ENCODE assay signal across 12 mouse cellular contexts in the genomic region with DNA sequence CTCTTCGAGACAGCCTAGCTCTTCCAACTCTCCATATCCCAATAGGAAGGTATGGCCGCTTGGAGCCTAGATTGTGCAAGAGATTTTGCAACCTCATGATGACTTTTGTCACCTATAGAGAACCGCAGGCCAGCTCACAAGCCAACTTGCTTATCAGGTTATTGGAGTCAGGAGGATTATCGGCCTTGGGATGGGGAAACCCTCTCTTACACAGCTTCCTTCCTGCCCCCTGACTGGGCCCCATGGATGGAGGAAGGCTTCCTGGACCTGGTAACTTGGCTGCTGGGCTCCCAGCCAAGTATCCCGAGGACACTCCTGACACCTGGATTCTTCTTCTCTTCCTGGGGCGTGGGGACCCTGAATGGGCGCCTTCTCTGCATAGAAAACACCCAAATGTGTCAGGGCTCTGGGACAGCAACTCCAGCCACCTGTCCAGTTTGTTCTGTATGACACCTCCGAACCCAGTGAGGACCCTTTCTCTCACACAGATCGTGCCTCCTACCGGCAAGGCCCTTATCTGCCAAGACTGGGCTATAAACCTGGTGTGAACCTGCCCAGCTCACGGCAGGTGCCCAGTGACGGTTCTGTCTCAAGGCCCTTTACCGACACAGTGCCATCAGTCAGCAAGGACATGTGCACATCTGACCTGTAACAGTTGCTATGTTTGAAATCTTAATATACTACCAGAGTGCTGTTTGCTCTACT. TPM values are rescaled to one million over a fixed set of nuclear protein-coding genes. Genes with fewer than 3 reads are reported as not detected.
DNase-seq lines count a peak whose midpoint lies in the region; ATAC-seq and TF ChIP-seq lines count a peak whose summit lies in the region.
"Had no signal": no experiment of that assay in that cellular context is flagged by ENCODE, and none has a peak within 500 bp of the region (broad histone marks: within the 10 kb centered on the region; RNA-seq: fewer than 3 reads in every experiment).

No protein-coding gene starts in this region.

- WGBS in lung, embryonic 14.5 days, result 47% methylated on average over 13 of the region's 13 CpGs
- 49% methylated on average over 13 of the region's 13 CpGs for WGBS in lung, adult 2 months
- WGBS in stomach, postnatal 0 days, result 45% methylated on average over 13 of the region's 13 CpGs
- WGBS in hindbrain, embryonic 12.5 days, result 77% methylated on average over 13 of the region's 13 CpGs

- peak; percentile 61 for DNase-seq in lung, embryonic 14.5 days
- DNase-seq in lung, adult 2 months, result no peak
- DNase-seq in liver, result peak; percentile 44
- peak; percentile 62 for DNase-seq in stomach, postnatal 0 days (ENCODE audit: low spot score)
- DNase-seq in adrenal gland, adult 2 months, result no peak
- DNase-seq: adrenal gland, postnatal 10 days; cerebellum, adult 9-10 months had no signal

- H3K4me1 ChIP-seq in lung, embryonic 14.5 days (ENCODE audit: insufficient read depth), result peaks cover 17% of the 10 kb centered on the region; the same call in 1 of the 2 replicates
- peaks cover 12% of the 10 kb centered on the region for H3K4me1 ChIP-seq in lung, adult 2 months (ENCODE audit: control insufficient read depth, insufficient read depth, low read length)
- H3K4me1 ChIP-seq in stomach, postnatal 0 days (replicated peaks; ENCODE audit: control insufficient read depth, insufficient read depth), result peaks cover 10% of the 10 kb centered on the region; the same call in 1 of the 2 replicates
- H3K4me1 ChIP-seq in hindbrain, embryonic 12.5 days, result peaks cover 15% of the 10 kb centered on the region

- H3K27ac ChIP-seq in lung, embryonic 14.5 days (ENCODE audit: low read depth), result no peak overlapping the region
- H3K27ac ChIP-seq in stomach, postnatal 0 days (replicated peaks), result peak overlapping the region; percentile 63
- no peak overlapping the region for H3K27ac ChIP-seq in hindbrain, embryonic 12.5 days
- H3K27ac ChIP-seq: forebrain, embryonic 12.5 days; layer of hippocampus, adult 2 months; neural tube, embryonic 12.5 days had no signal

- H3K9ac ChIP-seq in lung, embryonic 14.5 days, result no peak overlapping the region
- H3K9ac ChIP-seq in stomach, postnatal 0 days (ENCODE audit: low read length), result no peak overlapping the region
- H3K9ac ChIP-seq in hindbrain, embryonic 12.5 days, result no peak overlapping the region
- H3K9ac ChIP-seq: forebrain, embryonic 12.5 days; neural tube, embryonic 12.5 days had no signal

- no peak for ATAC-seq in lung, embryonic 14.5 days (ENCODE audit: insufficient read depth)
- ATAC-seq in hematopoietic stem cell, adult 5-6 weeks (replicated peaks in 1 of 2; ENCODE audit: insufficient read depth in 1 of 2, low FRiP score in 2 of 2, low TSS enrichment in 1 of 2, low read depth in 1 of 2, poor library complexity in 2 of 2, severe bottlenecking in 2 of 2), result peak; percentile 23 to 50; a peak in 2 of 4 replicates
- peak; percentile 71 for ATAC-seq in stomach, postnatal 0 days (ENCODE audit: low FRiP score, low TSS enrichment)
- no peak for ATAC-seq in hindbrain, embryonic 12.5 days (ENCODE audit: low FRiP score)

- 0 out of 2 replicates have a peak, but pooled peaks have one; percentile 7 for TF ChIP-seq CTCF in lung, embryonic 14.5 days (IDR thresholded peaks at IDR 0.05; ENCODE audit: low read depth)
- no peak for TF ChIP-seq CTCF in lung, adult 2 months (IDR thresholded peaks at IDR 0.05; ENCODE audit: insufficient read depth, low read length)
- peak; percentile 24; the same call in 1 of the 2 replicates for TF ChIP-seq CTCF in stomach, postnatal 0 days (IDR thresholded peaks at IDR 0.05; ENCODE audit: low read depth)

- H3K9me3 ChIP-seq in lung, embryonic 14.5 days (ENCODE audit: low read depth, low read length), result no peaks in the 10 kb centered on the region
- no peaks in the 10 kb centered on the region for H3K9me3 ChIP-seq in stomach, postnatal 0 days (ENCODE audit: control insufficient read depth, low read length)
- H3K9me3 ChIP-seq in hindbrain, embryonic 12.5 days (replicated peaks), result no peaks in the 10 kb centered on the region
- H3K9me3 ChIP-seq: forebrain, embryonic 12.5 days; neural tube, embryonic 12.5 days had no signal

- peak; percentile 88 for TF ChIP-seq EP300 in stomach, postnatal 0 days (optimal IDR thresholded peaks at IDR 0.05)

- no peak overlapping the region for H3K4me2 ChIP-seq in lung, embryonic 14.5 days
- no peak overlapping the region for H3K4me2 ChIP-seq in stomach, postnatal 0 days (replicated peaks; ENCODE audit: low read depth)
- H3K4me2 ChIP-seq in hindbrain, embryonic 12.5 days (replicated peaks), result no peak overlapping the region
- H3K4me2 ChIP-seq: forebrain, embryonic 12.5 days had no signal

- H3K27me3 ChIP-seq in lung, embryonic 14.5 days (ENCODE audit: insufficient read depth, low read length), result no peaks in the 10 kb centered on the region
- H3K27me3 ChIP-seq in stomach, postnatal 0 days (ENCODE audit: control insufficient read depth, insufficient read depth, low read length), result no peaks in the 10 kb centered on the region
- no peaks in the 10 kb centered on the region for H3K27me3 ChIP-seq in hindbrain, embryonic 12.5 days
- H3K27me3 ChIP-seq: forebrain, embryonic 12.5 days; neural tube, embryonic 12.5 days had no signal

- H3K4me3 ChIP-seq in lung, embryonic 14.5 days (ENCODE audit: low read depth, low read length), result no peak overlapping the region
- H3K4me3 ChIP-seq in lung, adult 2 months (replicated peaks; ENCODE audit: extremely low read depth, low read depth, low read length), result no peak overlapping the region
- H3K4me3 ChIP-seq in stomach, postnatal 0 days (ENCODE audit: low read depth, low read length), result no peak overlapping the region
- no peak overlapping the region for H3K4me3 ChIP-seq in hindbrain, embryonic 12.5 days
- H3K4me3 ChIP-seq: forebrain, embryonic 12.5 days; layer of hippocampus, adult 2 months; neural tube, embryonic 12.5 days had no signal

- TF ChIP-seq POLR2A in lung, adult 2 months (IDR thresholded peaks at IDR 0.05; ENCODE audit: borderline replicate concordance, extremely low read depth, low read depth, low read length), result no peak

- H3K36me3 ChIP-seq in lung, embryonic 14.5 days (ENCODE audit: insufficient read depth), result no peaks in the 10 kb centered on the region
- no peaks in the 10 kb centered on the region for H3K36me3 ChIP-seq in stomach, postnatal 0 days (ENCODE audit: control insufficient read depth, insufficient read depth, low read length)
- no peaks in the 10 kb centered on the region for H3K36me3 ChIP-seq in hindbrain, embryonic 12.5 days
- H3K36me3 ChIP-seq: forebrain, embryonic 12.5 days; neural tube, embryonic 12.5 days had no signal

RNA-seq across cellular contexts. Expression of a gene that starts 53.3 kb away (rescaled TPM):
- polyA plus RNA-seq in lung, embryonic 14.5 days (2014; fragmentation: Nextera tagmentation; extraction: Ambion mirVana), result 423 and 432 TPM in 2 replicates
- polyA plus RNA-seq in lung, adult 2 months (2012; rRNA removed), result 25.9 and 41.7 TPM in 2 replicates
- total RNA-seq in hematopoietic stem cell, adult 5-6 weeks (2017), result 263 and 280 TPM in 2 replicates
- 357 and 358 TPM in 2 replicates for polyA plus RNA-seq in stomach, postnatal 0 days (2015; fragmentation: Nextera tagmentation; extraction: Ambion mirVana)
- polyA plus RNA-seq in hindbrain, embryonic 12.5 days (2016; fragmentation: Nextera tagmentation; extraction: Ambion mirVana), result 382 and 419 TPM in 2 replicates
- total RNA-seq in adrenal gland, adult 2 months (2021), result 100 to 1,000 TPM; 208 to 242 TPM
- polyA plus RNA-seq in adrenal gland, adult 2 months (2012; rRNA removed), result 12.5 and 14.8 TPM in 2 replicates

RNA-seq across cellular contexts. Expression of a gene that starts 55.2 kb away (rescaled TPM):
- polyA plus RNA-seq in lung, embryonic 14.5 days (2014; fragmentation: Nextera tagmentation; extraction: Ambion mirVana), result 81.0 and 93.6 TPM in 2 replicates
- polyA plus RNA-seq in lung, adult 2 months (2012; rRNA removed), result 282 and 367 TPM in 2 replicates
- 101 and 133 TPM in 2 replicates for total RNA-seq in hematopoietic stem cell, adult 5-6 weeks (2017)
- polyA plus RNA-seq in stomach, postnatal 0 days (2015; fragmentation: Nextera tagmentation; extraction: Ambion mirVana), result 110 and 119 TPM in 2 replicates
- polyA plus RNA-seq in hindbrain, embryonic 12.5 days (2016; fragmentation: Nextera tagmentation; extraction: Ambion mirVana), result 42.8 and 49.1 TPM in 2 replicates
- 10 to 100 TPM; 90.6 to 94.6 TPM for total RNA-seq in adrenal gland, adult 2 months (2021)
- polyA plus RNA-seq in adrenal gland, adult 2 months (2012; rRNA removed), result 197 and 256 TPM in 2 replicates

Comparison
In these comparisons a context has a peak if more than half of its experiments do, and no peak if none do; other contexts are left out.
1. DNase-seq: peak in lung, embryonic 14.5 days (single experiment), liver (single experiment) and stomach, postnatal 0 days (single experiment); none in lung, adult 2 months (single experiment) and adrenal gland, adult 2 months (single experiment).
2. ATAC-seq: peak in hematopoietic stem cell, adult 5-6 weeks (2 of 2) and stomach, postnatal 0 days (single experiment); none in lung, embryonic 14.5 days (single experiment) and hindbrain, embryonic 12.5 days (single experiment).